Mouse (Mus musculus) CH12.LX (cell line): Measurements from ENCODE around the gene Ercc1. TPM values are rescaled to one million over a fixed set of nuclear protein-coding genes. Genes with fewer than 3 reads are reported as not detected.

ENCODE experiments used
- DNase-seq: peaks from one replicate; pipeline ENCODE4 v3.0.0-alpha.2; 2013; ENCODE audit errors: extremely low read depth
- H3K27ac ChIP-seq: 2 replicates; pipeline ENCODE4 v1.5.1; 2012; ENCODE audit warnings: low read depth, mild to moderate bottlenecking, control low read depth, moderate library complexity; ENCODE audit not compliant: insufficient read depth
- H3K27me3 ChIP-seq: replicated peaks from 2 replicates; pipeline ENCODE3; 2012; ENCODE audit warnings: inconsistent platforms
- H3K36me3 ChIP-seq, 2 experiments: replicated peaks in 1 of 2; 2 replicates each; pipeline versions ENCODE3 to v1.6.1; 2012; ENCODE audit warnings: inconsistent platforms in 1 of 2, low read length in 1 of 2, mild to moderate bottlenecking in 1 of 2, mixed read lengths in 1 of 2, moderate library complexity in 1 of 2; ENCODE audit not compliant: control insufficient read depth in 1 of 2, insufficient read depth in 1 of 2
- H3K4me1 ChIP-seq, 2 experiments: 2 replicates each; pipeline ENCODE4 v1.6.1; 2012; ENCODE audit warnings: inconsistent platforms in 1 of 2, moderate library complexity in 1 of 2; ENCODE audit not compliant: insufficient read depth in 2 of 2, control insufficient read depth in 1 of 2
- H3K4me2 ChIP-seq: 2 replicates; pipeline ENCODE4 v1.6.1; 2012; ENCODE audit warnings: low read depth, mild to moderate bottlenecking, control low read depth; ENCODE audit not compliant: poor library complexity, insufficient read depth, severe bottlenecking
- H3K4me3 ChIP-seq, 3 experiments: fragments of 150-350 bp in 1 of 3; sonication (generic) in 1 of 3; replicated peaks in 1 of 3; 2 replicates each; pipeline versions ENCODE3 to v1.5.1; 2011 to 2012; ENCODE audit warnings: low read depth in 2 of 3, low read length in 2 of 3, mild to moderate bottlenecking in 2 of 3, moderate library complexity in 2 of 3, control low read depth in 1 of 3, improper control_type of control experiment in 1 of 3, inconsistent platforms in 1 of 3, mixed read lengths in 1 of 3; ENCODE audit not compliant: poor library complexity in 1 of 3
- H3K79me2 ChIP-seq: replicated peaks from 2 replicates; pipeline ENCODE4 v1.6.1; 2012; ENCODE audit warnings: mild to moderate bottlenecking, moderate library complexity; ENCODE audit not compliant: control insufficient read depth, poor library complexity, insufficient read depth, severe bottlenecking; ENCODE audit errors: extremely low read depth
- H3K9ac ChIP-seq: 2 replicates; pipeline ENCODE4 v1.6.1; 2012; ENCODE audit warnings: low read depth, mild to moderate bottlenecking, control low read depth, moderate library complexity; ENCODE audit not compliant: insufficient read depth
- H3K9me3 ChIP-seq: replicated peaks from 2 replicates; pipeline ENCODE3; 2012; ENCODE audit warnings: low read length, inconsistent platforms, mixed read lengths
- BHLHE40 ChIP-seq: IDR thresholded peaks from 2 replicates; pipeline ENCODE4 v1.6.1; 2011; ENCODE audit warnings: mild to moderate bottlenecking, low read depth, low read length, improper control_type of control experiment
- CHD1 ChIP-seq: IDR thresholded peaks from 2 replicates; pipeline ENCODE4 v1.6.1; 2012; ENCODE audit warnings: low read depth, low read length, improper control_type of control experiment, inconsistent platforms
- CHD2 ChIP-seq: IDR thresholded peaks from 2 replicates; pipeline ENCODE4 v1.6.1; 2011; ENCODE audit warnings: low read length, improper control_type of control experiment
- CTCF ChIP-seq, 2 experiments: IDR thresholded peaks in 1 of 2; conservative IDR thresholded peaks in 1 of 2; 2 replicates each; pipeline ENCODE4 v1.5.1; 2011 to 2012; ENCODE audit warnings: low read depth in 2 of 2, low read length in 2 of 2, improper control_type of control experiment in 1 of 2, inconsistent platforms in 1 of 2, mild to moderate bottlenecking in 1 of 2, moderate library complexity in 1 of 2
- E2F4 ChIP-seq: IDR thresholded peaks from 2 replicates; pipeline ENCODE4 v1.6.1; 2011; ENCODE audit warnings: low read depth, low read length, improper control_type of control experiment; ENCODE audit not compliant: insufficient replicate concordance
- ELF1 ChIP-seq: IDR thresholded peaks from 2 replicates; pipeline ENCODE4 v1.6.1; 2014; ENCODE audit warnings: low read depth, mild to moderate bottlenecking, inconsistent platforms, low read length, improper control_type of control experiment
- EP300 ChIP-seq: IDR thresholded peaks from 2 replicates; pipeline ENCODE4 v1.6.1; 2011; ENCODE audit warnings: low read length, improper control_type of control experiment
- ETS1 ChIP-seq: conservative IDR thresholded peaks from 2 replicates; pipeline ENCODE4 v1.6.1; 2012; ENCODE audit warnings: low read depth, mild to moderate bottlenecking, inconsistent platforms, low read length, improper control_type of control experiment, moderate library complexity
- GABPA ChIP-seq: IDR thresholded peaks from 2 replicates; pipeline ENCODE4 v1.6.1; 2012; ENCODE audit warnings: low read depth, low read length, improper control_type of control experiment, inconsistent platforms; ENCODE audit not compliant: insufficient replicate concordance
- HCFC1 ChIP-seq: IDR thresholded peaks from 2 replicates; pipeline ENCODE4 v1.6.1; 2012; ENCODE audit warnings: low read depth, mild to moderate bottlenecking, inconsistent platforms, low read length, improper control_type of control experiment
- IRF4 ChIP-seq: IDR thresholded peaks from 2 replicates; pipeline ENCODE4 v1.6.1; 2014; ENCODE audit warnings: low read depth, mild to moderate bottlenecking, inconsistent platforms, low read length, improper control_type of control experiment
- JUN ChIP-seq: IDR thresholded peaks from 2 replicates; pipeline ENCODE4 v1.6.1; 2011; ENCODE audit warnings: low read depth, mild to moderate bottlenecking, low read length, improper control_type of control experiment, moderate library complexity; ENCODE audit not compliant: insufficient read depth
- JUND ChIP-seq: conservative IDR thresholded peaks from 2 replicates; pipeline ENCODE4 v1.6.1; 2011; ENCODE audit warnings: low read depth, low read length, improper control_type of control experiment
- KAT2A ChIP-seq: IDR thresholded peaks from 2 replicates; pipeline ENCODE4 v1.6.1; 2012; ENCODE audit warnings: low read length, improper control_type of control experiment, inconsistent platforms; ENCODE audit not compliant: insufficient replicate concordance
- MAFK ChIP-seq: IDR thresholded peaks from 2 replicates; pipeline ENCODE4 v1.6.1; 2011; ENCODE audit warnings: low read length, improper control_type of control experiment; ENCODE audit not compliant: insufficient replicate concordance
- MAX ChIP-seq: IDR thresholded peaks from 2 replicates; pipeline ENCODE4 v1.6.1; 2011; ENCODE audit warnings: low read length, improper control_type of control experiment
- MAZ ChIP-seq: IDR thresholded peaks from 2 replicates; pipeline ENCODE4 v1.6.1; 2012; ENCODE audit warnings: low read depth, mild to moderate bottlenecking, inconsistent platforms, low read length, improper control_type of control experiment, moderate library complexity
- MEF2A ChIP-seq: IDR thresholded peaks from 2 replicates; pipeline ENCODE4 v1.6.1; 2014; ENCODE audit warnings: low read depth, mild to moderate bottlenecking, inconsistent platforms, low read length, improper control_type of control experiment, borderline replicate concordance
- MXI1 ChIP-seq: IDR thresholded peaks from 2 replicates; pipeline ENCODE4 v1.6.1; 2011; ENCODE audit warnings: mild to moderate bottlenecking, low read depth, low read length, improper control_type of control experiment
- MYC ChIP-seq: IDR thresholded peaks from 2 replicates; pipeline ENCODE4 v1.6.1; 2011; ENCODE audit warnings: low read depth, mild to moderate bottlenecking, improper control_type of control experiment, low read length
- NELFE ChIP-seq: IDR thresholded peaks from 2 replicates; pipeline ENCODE4 v1.6.1; 2011; ENCODE audit warnings: low read depth, low read length, improper control_type of control experiment
- NRF1 ChIP-seq: IDR thresholded peaks from 2 replicates; pipeline ENCODE4 v1.6.1; 2014; ENCODE audit warnings: low read depth, mild to moderate bottlenecking, inconsistent platforms, low read length, improper control_type of control experiment, moderate library complexity
- PAX5 ChIP-seq: IDR thresholded peaks from 2 replicates; pipeline ENCODE4 v1.6.1; 2012; ENCODE audit warnings: low read length, inconsistent platforms, mixed read lengths
- POLR2A ChIP-seq: IDR thresholded peaks from 2 replicates; pipeline ENCODE4 v1.6.1; 2011; ENCODE audit warnings: low read depth, mild to moderate bottlenecking, improper control_type of control experiment, low read length
- POLR2AphosphoS2 ChIP-seq: IDR thresholded peaks from 2 replicates; pipeline ENCODE4 v1.6.1; 2011; ENCODE audit warnings: low read depth, low read length, improper control_type of control experiment
- RAD21 ChIP-seq: IDR thresholded peaks from 2 replicates; pipeline ENCODE4 v1.6.1; 2011; ENCODE audit warnings: low read depth, mild to moderate bottlenecking, low read length, improper control_type of control experiment, moderate library complexity
- RCOR1 ChIP-seq: conservative IDR thresholded peaks from 2 replicates; pipeline ENCODE4 v1.6.1; 2012; ENCODE audit warnings: low read depth, mild to moderate bottlenecking, inconsistent platforms, low read length, improper control_type of control experiment
- SIN3A ChIP-seq: IDR thresholded peaks from 2 replicates; pipeline ENCODE4 v1.6.1; 2012; ENCODE audit warnings: low read length, improper control_type of control experiment, inconsistent platforms
- SMC3 ChIP-seq: IDR thresholded peaks from 2 replicates; pipeline ENCODE4 v1.6.1; 2011; ENCODE audit warnings: low read depth, low read length, improper control_type of control experiment
- TBP ChIP-seq: conservative IDR thresholded peaks from 2 replicates; pipeline ENCODE4 v1.6.1; 2011; ENCODE audit warnings: low read depth, low read length, improper control_type of control experiment
- TCF12 ChIP-seq: IDR thresholded peaks from 2 replicates; pipeline ENCODE4 v1.6.1; 2014; ENCODE audit warnings: low read depth, mild to moderate bottlenecking, inconsistent platforms, low read length, improper control_type of control experiment
- UBTF ChIP-seq: IDR thresholded peaks from 2 replicates; pipeline ENCODE4 v1.6.1; 2012; ENCODE audit warnings: low read depth, mild to moderate bottlenecking, inconsistent platforms, low read length, improper control_type of control experiment, moderate library complexity
- USF1 ChIP-seq: IDR thresholded peaks from 2 replicates; pipeline ENCODE4 v1.6.1; 2014; ENCODE audit warnings: low read depth, mild to moderate bottlenecking, inconsistent platforms, low read length, improper control_type of control experiment
- USF2 ChIP-seq: conservative IDR thresholded peaks from 2 replicates; pipeline ENCODE4 v1.6.1; 2011; ENCODE audit warnings: low read depth, low read length, improper control_type of control experiment
- ZC3H11A ChIP-seq: IDR thresholded peaks from 2 replicates; pipeline ENCODE4 v1.6.1; 2012; ENCODE audit warnings: low read depth, mild to moderate bottlenecking, inconsistent platforms, low read length, improper control_type of control experiment
- ZKSCAN1 ChIP-seq: IDR thresholded peaks from 2 replicates; pipeline ENCODE4 v1.6.1; 2012; ENCODE audit warnings: low read depth, inconsistent platforms, low read length, improper control_type of control experiment, borderline replicate concordance
- ZMIZ1 ChIP-seq: IDR thresholded peaks from 2 replicates; pipeline ENCODE4 v1.6.1; 2012; ENCODE audit warnings: low read depth, mild to moderate bottlenecking, inconsistent platforms, low read length, improper control_type of control experiment
- ZNF384 ChIP-seq: IDR thresholded peaks from 2 replicates; pipeline ENCODE4 v1.6.1; 2012; ENCODE audit warnings: low read depth, low read length, improper control_type of control experiment, inconsistent platforms
- dilution Hi-C: fragments of 300-500 bp; cut with MboI; formaldehyde crosslinking; loops from 2 replicates; pipeline ENCODE4 v1.14.3; 2020; ENCODE audit warnings: low sequenced_read_pairs; ENCODE audit not compliant: extremely low pct_unique_long_range_greater_than_20kb, extremely low pct_ligation_motif_present
- in situ Hi-C: fragments of 300-500 bp; cut with MboI; formaldehyde crosslinking; loops from 3 replicates; pipeline ENCODE4 v1.14.3; 2019; ENCODE audit warnings: low sequenced_read_pairs, low pct_ligation_motif_present, low pct_unique_long_range_greater_than_20kb, mixed read lengths
- polyA plus RNA-seq: library from polyadenylated mRNA; unstranded; fragments of >175 nt; gene quantifications from 2 replicates; pipeline ENCODE4 v1.2.1, GENCODE M21; 2012; ENCODE audit warnings: low read depth; ENCODE audit not compliant: insufficient read length
- total RNA-seq, 2 experiments: library from RNA; depleted of rRNA; stranded (reverse); fragments of 300-350 nt in 1 of 2; fragments of >200 nt in 1 of 2; gene quantifications; 2 replicates each; pipeline ENCODE4 v1.2.3; 2012 to 2014

The Ercc1 gene
- total and polyA plus RNA-seq, 3 experiments, result 26.9 to 28.2 (median 27.7) TPM

DNA sequence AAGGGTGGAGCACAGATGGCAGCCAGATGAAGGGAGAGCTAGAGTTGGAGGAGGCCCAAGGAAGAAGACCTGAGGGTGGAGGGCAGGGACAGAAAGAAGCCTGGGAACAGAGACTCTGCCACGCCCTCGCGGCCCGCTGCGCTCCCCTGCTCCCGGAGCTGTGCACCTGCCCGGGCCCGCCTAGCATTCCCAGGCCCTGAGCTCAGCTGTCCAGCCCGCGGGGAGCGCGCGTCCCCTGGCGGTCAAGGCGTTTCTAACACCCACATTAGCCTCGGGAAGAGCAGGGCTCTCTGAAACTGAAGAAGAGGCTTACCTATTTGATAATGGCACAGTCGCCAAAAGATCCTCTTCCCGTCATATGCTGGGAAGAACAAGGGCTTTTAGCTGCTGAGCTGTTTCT, 19.3 kb downstream of the Ercc1 start:
- 0 out of 2 replicates have a peak overlapping the region, but pooled peaks have one; percentile 19 for H3K4me2 ChIP-seq
- peaks cover 47% of the 10 kb centered on the region for H3K27me3 ChIP-seq
- no peak overlapping the region for H3K9ac ChIP-seq
- in situ Hi-C loops, result no loop called here
- TF ChIP-seq MYC (no peak), SMC3 (peak; percentile 73), CHD1 (no peak), MXI1 (no peak), CTCF (conservative IDR thresholded peaks at IDR 0.05 in 1 of 2, IDR thresholded peaks at IDR 0.05 in 1 of 2; ENCODE audit: low read depth in 2 of 2, low read length in 2 of 2) (peak; percentile 45 to 90), PAX5 (no peak), ZMIZ1 (no peak), TCF12 (peak; percentile 51; the same call in 1 of the 2 replicates), GABPA (no peak), NRF1 (no peak), MEF2A (no peak), UBTF (no peak), ZC3H11A (no peak), SIN3A (no peak), JUN (no peak), IRF4 (peak; percentile 58; the same call in 1 of the 2 replicates), MAFK (no peak), HCFC1 (no peak), CHD2 (no peak), KAT2A (no peak), USF2 (no peak; the same call in 1 of the 2 replicates), JUND (no peak), USF1 (no peak), E2F4 (no peak), POLR2A (no peak), ZKSCAN1 (no peak), ELF1 (no peak), NELFE (no peak), TBP (no peak), RCOR1 (no peak), MAZ (no peak), POLR2AphosphoS2 (no peak), ETS1 (no peak), EP300 (no peak), RAD21 (peak; percentile 77), ZNF384 (no peak), MAX (no peak), BHLHE40 (peak; percentile 20; the same call in 1 of the 2 replicates)
- peak; percentile 49 for DNase-seq
- H3K4me3 ChIP-seq, result no peak overlapping the region
- no peaks in the 10 kb centered on the region for H3K36me3 ChIP-seq
- no peak overlapping the region for H3K27ac ChIP-seq
- peaks cover 2% of the 10 kb centered on the region; the same call in 1 of the 2 replicates for H3K79me2 ChIP-seq
- peaks cover 7 to 14% of the 10 kb centered on the region in 2 experiments; a peak in 3 of 4 replicates for H3K4me1 ChIP-seq
- peaks cover 4% of the 10 kb centered on the region for H3K9me3 ChIP-seq
- dilution Hi-C loops, result no loop called here
